Mouse (Mus musculus): ENCODE results near the gene Samt4. TPM values are rescaled to one million over a fixed set of nuclear protein-coding genes. Genes with fewer than 3 reads are reported as not detected.
"Not testable (repeated sequence)": the region's sequence is repeated elsewhere in the genome, so short reads cannot be mapped to it uniquely, and the experiment has no call there.

Gene Samt4
- not detected in 2 replicates for polyA plus RNA-seq (2015; fragmentation: Nextera tagmentation; extraction: Ambion mirVana)

DNA sequence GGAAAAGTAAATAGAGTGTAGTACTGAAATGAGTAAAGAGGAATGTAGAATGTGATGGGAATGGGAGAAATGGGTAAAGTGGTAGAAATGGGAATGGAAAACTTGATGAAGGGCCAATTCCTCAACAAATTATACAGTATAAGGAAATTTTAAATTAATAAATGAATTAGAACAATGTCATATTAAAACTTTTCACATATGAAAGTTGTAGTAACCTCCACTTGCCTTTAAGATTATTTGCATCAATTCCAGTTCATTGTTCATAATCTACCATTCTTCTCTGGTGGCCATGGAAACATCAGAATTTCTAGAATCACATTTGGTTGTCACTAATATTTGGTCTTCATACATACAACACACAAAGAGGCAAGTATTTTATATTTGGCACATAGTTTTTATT is at the start of gene Samt4:
TSS of gene Samt4 (plus strand) at position 301 of the 400 bp plus-strand sequence.
- ATAC-seq (ENCODE audit: insufficient read depth) = no peak
- H3K9ac ChIP-seq = no peak within 1 kb of the TSS
- no peaks in the 10 kb centered on the region for H3K36me3 ChIP-seq (replicated peaks)
- H3K4me3 ChIP-seq (replicated peaks) = no peak within 1 kb of the TSS
- H3K4me1 ChIP-seq (replicated peaks) = no peaks in the 10 kb centered on the region
- no peaks in the 10 kb centered on the region for H3K27me3 ChIP-seq
- H3K27ac ChIP-seq (replicated peaks) = no peak within 1 kb of the TSS
- no peaks in the 10 kb centered on the region for H3K9me3 ChIP-seq (replicated peaks)
- H3K4me2 ChIP-seq = no peak within 1 kb of the TSS

DNA sequence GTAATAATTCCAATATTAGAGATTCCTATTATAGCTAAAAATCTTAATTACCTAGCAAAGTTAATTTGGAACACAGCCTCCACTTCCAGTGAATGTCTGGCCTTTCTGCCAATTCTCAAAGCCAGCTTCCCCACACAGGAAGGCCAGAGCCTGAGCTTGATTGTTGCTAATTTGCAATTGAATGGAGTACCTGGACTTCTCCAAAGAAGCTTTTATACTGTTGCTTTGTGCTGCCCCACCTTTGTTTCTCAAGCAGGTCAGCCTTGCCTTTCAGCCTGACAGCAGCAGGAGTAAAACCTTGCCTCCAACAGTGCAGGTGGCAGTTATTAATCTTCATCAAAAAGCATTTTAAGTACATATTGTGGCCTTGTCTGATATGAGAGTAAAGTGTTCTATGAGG is 38.1 kb upstream of the Samt4 start:
- not testable (repeated sequence) for H3K4me1 ChIP-seq (replicated peaks); H3K4me3 ChIP-seq (replicated peaks); H3K36me3 ChIP-seq (replicated peaks); H3K9ac ChIP-seq; H3K9me3 ChIP-seq (replicated peaks); H3K4me2 ChIP-seq; H3K27me3 ChIP-seq; H3K27ac ChIP-seq (replicated peaks); ATAC-seq (ENCODE audit: insufficient read depth)

- not testable (repeated sequence) for H3K9me3 ChIP-seq (replicated peaks); H3K4me2 ChIP-seq; H3K4me1 ChIP-seq (replicated peaks); H3K4me3 ChIP-seq (replicated peaks); H3K36me3 ChIP-seq (replicated peaks); H3K27ac ChIP-seq (replicated peaks); ATAC-seq (ENCODE audit: insufficient read depth); H3K27me3 ChIP-seq; H3K9ac ChIP-seq
- WGBS (ENCODE audit: insufficient replicate concordance) = 57% methylated on average over 3 of the region's 3 CpGs
Measured at GRCm38 (mm10) chrX:154468386-154468785, 13.4 kb upstream of the Samt4 start.

Other genes starting within 250 kb of the Samt4 start
- gene 4930524N10Rik, start 138.6 kb upstream of the Samt4 start, polyA plus RNA-seq (2015; fragmentation: Nextera tagmentation; extraction: Ambion mirVana) = not detected in 2 replicates
- gene Samt2, start 97.4 kb downstream of the Samt4 start, polyA plus RNA-seq (2015; fragmentation: Nextera tagmentation; extraction: Ambion mirVana) = not detected in 2 replicates

Measured in liver, embryonic 15.5 days (tissue).